ENCODE assay signal across 24 mouse cellular contexts in genomic region chr11:34395802-34396201, GRCm38 (mm10).
"Had no signal": no experiment of that assay in that cellular context is flagged by ENCODE, and none has a peak within 500 bp of the region (broad histone marks: within the 10 kb centered on the region; RNA-seq: fewer than 3 reads in every experiment).

No protein-coding gene starts in this region.

- ATAC-seq: hindbrain, postnatal 0 days; intestine, embryonic 16.5 days had no signal

- H3K36me3 ChIP-seq: heart, embryonic 12.5 days; hindbrain, embryonic 13.5 days; hindbrain, embryonic 15.5 days; kidney, embryonic 15.5 days; limb, embryonic 10.5 days; limb, embryonic 12.5 days had no signal

- H3K4me1 ChIP-seq: heart, embryonic 12.5 days; hindbrain, embryonic 15.5 days; kidney, embryonic 15.5 days; limb, embryonic 10.5 days had no signal

- DNase-seq: gastrocnemius, adult 2 months; gastrocnemius, postnatal 10 days; gastrocnemius, postnatal 25 days; heart, adult 2 months; heart, postnatal 10 days; heart, postnatal 4 days; kidney, adult 11 months; kidney, adult 2 months; kidney, adult 9 months; kidney, postnatal 14 days; kidney, postnatal 36 days; layer of hippocampus, adult 9-11 months; layer of hippocampus, postnatal 36 days; liver had no signal

- H3K27me3 ChIP-seq: heart, embryonic 12.5 days; hindbrain, embryonic 13.5 days; hindbrain, embryonic 15.5 days; kidney, embryonic 15.5 days; limb, embryonic 12.5 days had no signal

- H3K27ac ChIP-seq: gastrocnemius, adult 2 months; heart, adult 2 months; hindbrain, embryonic 13.5 days; hindbrain, embryonic 15.5 days; hindbrain, postnatal 0 days; kidney, embryonic 15.5 days; kidney, postnatal 0 days; limb, embryonic 10.5 days; limb, embryonic 12.5 days had no signal

- H3K4me3 ChIP-seq: gastrocnemius, adult 2 months; heart, adult 2 months; heart, embryonic 12.5 days; hindbrain, embryonic 13.5 days; hindbrain, embryonic 15.5 days; kidney, embryonic 15.5 days; limb, embryonic 10.5 days; limb, embryonic 12.5 days had no signal

- H3K9me3 ChIP-seq: heart, embryonic 12.5 days; hindbrain, embryonic 13.5 days; hindbrain, embryonic 15.5 days; kidney, embryonic 15.5 days; limb, embryonic 10.5 days; limb, embryonic 12.5 days had no signal

- H3K9ac ChIP-seq: heart, embryonic 12.5 days; hindbrain, embryonic 13.5 days; hindbrain, embryonic 15.5 days; kidney, embryonic 15.5 days; limb, embryonic 12.5 days had no signal

- H3K4me2 ChIP-seq: heart, embryonic 12.5 days; hindbrain, embryonic 13.5 days; hindbrain, embryonic 15.5 days; kidney, embryonic 15.5 days; limb, embryonic 12.5 days; liver, embryonic 11.5 days had no signal
